Mouse (Mus musculus): ENCODE data around the gene Rbm19.

GRCm38 (mm10) chr5:120172729-120173101, 56.5 kb downstream of the Rbm19 start:
- TF ChIP-seq GATA1 (IDR thresholded peaks at IDR 0.05; ENCODE audit: borderline replicate concordance, low read length) (no peak), FLI1 (IDR thresholded peaks at IDR 0.05; ENCODE audit: low read length) (no peak)

All from megakaryocyte, embryonic 14.5 days (primary cell).